Mouse (Mus musculus) left cerebral cortex, adult 11 months (tissue): Measurements from ENCODE around the gene Ikzf1.

ENCODE experiments used
- DNase-seq: peaks from one replicate; pipeline ENCODE4 v3.0.0; 2022; ENCODE audit warnings: low spot score

Gene Ikzf1

DNA sequence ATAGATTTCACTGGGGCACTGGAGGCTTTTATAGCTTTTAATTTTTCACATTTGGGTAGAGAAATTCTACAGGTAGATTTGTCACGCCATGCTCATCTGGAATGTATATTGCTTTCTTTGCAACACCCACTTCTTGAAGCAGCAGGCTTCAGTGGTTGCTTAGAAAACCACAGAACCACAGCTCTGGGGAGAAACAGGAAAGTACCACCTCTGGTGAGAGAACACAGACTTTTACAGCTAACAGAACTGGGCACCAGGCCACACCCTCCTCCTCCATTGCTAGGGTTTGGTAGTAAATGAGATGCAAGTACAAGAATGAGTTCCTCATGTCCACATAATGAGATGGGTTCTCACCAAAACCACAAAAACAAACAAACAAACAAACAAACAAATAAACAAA is 81.3 kb downstream of the Ikzf1 start:
- DNase-seq: no peak

DNA sequence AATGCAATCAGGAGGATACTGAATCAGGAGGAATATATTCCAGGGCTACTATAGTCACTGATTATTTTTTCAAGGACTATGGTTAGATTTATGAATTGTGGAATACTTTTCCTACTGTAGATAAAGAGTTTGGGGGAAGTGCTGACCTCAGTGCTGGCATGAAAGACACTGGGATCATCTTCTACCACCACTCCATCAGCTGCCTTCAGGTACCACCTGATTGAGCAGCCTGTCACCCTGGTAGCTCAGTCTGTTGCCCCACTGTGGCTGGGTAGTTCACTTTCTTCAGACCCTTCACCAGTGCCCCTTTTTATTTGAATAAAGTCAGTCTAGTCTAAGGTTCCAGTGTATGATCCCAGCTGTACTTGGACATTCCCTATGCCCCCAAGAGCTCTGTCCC is 81.9 kb downstream of the Ikzf1 start:
- DNase-seq: no peak

DNA sequence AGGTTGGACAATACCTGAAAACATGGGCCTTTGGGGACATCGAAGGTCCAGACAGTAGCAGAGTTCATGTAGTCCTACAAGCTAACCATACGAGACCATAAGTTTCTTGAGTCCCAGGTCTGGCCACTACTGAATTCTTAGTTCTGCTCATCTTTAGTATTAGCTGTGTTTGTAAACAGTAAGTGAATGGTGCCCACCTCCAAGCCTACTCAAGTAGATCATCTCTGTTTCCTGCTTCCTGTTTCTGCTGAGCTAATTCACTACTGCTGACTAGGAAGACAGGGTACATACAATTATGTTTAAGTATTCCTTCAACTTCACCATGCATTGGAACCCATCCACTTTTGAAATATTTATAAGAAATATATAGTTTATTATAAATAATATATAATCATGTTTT is 83.3 kb downstream of the Ikzf1 start:
- DNase-seq: no peak

DNA sequence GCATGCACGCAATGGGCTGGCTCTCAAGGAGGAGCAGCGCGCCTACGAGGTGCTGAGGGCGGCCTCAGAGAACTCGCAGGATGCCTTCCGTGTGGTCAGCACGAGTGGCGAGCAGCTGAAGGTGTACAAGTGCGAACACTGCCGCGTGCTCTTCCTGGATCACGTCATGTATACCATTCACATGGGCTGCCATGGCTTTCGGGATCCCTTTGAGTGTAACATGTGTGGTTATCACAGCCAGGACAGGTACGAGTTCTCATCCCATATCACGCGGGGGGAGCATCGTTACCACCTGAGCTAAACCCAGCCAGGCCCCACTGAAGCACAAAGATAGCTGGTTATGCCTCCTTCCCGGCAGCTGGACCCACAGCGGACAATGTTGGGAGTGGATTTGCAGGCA is 84.5 kb downstream of the Ikzf1 start:
- no peak for DNase-seq

DNA sequence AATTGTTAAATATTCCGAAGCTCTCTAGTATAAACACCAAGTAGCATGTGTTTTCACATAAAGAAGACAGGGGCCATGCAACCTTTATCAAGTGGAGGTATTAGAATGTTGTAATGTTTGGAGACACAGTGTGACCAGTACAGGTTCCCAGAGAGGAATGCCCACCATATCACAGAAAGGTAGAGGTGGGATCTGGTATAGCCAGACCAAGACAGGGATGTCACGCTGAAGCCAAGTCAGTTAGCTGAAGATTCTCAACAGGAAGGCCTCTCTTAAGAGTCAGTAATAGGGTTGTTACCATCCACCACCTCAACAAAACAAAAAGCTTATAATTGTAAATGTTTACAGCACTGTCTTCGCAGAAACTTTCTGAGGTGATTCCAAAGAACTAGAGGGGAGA is 85.9 kb downstream of the Ikzf1 start:
- DNase-seq: no peak

DNA sequence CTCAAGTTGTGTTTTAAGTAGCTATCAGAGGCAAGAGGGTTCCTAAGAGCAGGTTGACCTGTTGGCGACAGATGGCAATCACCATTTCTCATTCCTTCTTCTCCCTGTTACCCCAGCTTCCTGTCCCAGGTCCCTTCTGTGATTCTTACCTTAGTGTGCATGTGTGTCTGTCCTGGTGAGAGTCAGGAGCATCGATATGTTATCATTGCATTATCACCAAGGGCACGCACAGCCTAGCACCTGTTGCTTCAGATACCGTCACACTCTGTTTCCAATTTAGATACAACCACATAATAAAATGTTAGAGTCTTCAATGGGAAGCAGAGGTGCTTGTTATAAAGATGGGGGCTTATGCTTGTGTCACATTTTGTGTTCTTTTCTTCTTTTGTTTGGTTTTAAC is 87.4 kb downstream of the Ikzf1 start:
- no peak for DNase-seq

DNA sequence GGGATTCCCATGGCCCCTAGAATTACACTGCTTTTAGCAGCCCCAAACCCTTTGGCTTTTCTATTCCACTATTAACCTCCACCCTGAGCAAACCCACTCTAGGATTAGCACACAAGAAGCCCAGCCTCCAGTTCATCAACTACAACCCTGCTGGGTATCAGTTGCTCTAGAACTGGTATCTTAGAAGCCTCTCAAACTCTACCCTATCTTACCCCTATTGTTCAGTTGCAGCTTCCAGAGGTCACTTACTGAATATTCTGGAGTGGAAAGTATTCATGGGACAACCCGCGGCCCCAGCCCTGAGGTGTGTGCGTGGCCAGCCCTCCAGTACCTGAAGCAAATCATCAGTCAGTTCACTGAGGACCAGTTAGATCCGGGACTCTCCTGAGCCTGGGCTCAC is 89.6 kb downstream of the Ikzf1 start:
- DNase-seq: no peak

DNA sequence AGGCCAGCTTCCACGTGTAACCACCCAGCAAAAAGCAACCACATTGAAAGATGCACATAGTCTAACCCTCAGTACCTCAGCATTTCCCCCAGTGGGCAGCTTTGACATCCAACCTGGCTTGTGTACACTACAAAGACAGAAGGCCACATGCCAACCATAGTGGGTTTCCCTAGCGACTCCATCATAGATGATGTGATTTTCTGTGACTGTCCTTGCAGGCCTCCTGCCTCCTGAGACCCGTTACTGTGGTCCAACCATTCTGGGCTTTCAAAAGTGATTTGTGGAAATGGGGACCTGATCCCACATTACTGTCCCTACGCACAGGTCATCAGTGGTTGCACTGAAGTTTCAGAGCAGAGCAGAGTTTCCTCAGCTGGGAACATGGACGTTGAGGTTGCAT is 90.1 kb downstream of the Ikzf1 start:
- DNase-seq: no peak

DNA sequence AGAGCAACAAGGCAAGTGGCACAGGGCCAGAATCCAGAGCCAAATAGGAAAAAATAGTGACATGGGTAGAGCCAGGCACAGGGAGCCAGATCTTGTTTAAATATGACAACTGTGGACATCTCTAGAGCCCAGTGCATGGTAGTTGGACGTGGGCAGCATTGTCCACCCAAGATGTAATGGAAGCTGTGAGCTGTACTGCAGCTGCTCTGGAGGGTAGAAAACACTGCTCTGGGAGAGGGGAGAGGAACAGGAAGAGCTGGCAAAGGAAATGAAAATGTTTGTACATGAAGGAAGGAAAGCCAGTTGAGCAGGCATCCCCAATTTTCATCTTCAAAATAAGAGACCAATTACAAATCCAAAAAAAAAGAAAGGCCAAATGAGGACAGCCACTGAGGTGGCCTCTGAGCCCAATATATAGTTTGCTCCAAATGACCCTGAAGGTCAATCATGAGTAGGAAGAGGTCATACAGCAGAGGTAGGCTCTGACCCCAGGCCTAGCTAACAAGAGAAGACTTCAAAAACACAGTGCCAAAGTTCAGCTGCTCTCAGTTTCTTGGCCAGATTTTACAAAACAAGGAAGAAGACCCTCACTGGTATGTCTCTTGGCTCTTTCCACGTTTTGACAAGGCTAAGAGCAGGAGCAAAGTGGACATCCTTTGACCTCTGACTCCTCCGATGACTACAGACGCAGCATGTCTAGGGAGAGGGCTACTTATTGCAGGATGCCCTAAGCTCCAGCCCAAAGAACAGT is 91.4 kb downstream of the Ikzf1 start:
- no peak for DNase-seq

DNA sequence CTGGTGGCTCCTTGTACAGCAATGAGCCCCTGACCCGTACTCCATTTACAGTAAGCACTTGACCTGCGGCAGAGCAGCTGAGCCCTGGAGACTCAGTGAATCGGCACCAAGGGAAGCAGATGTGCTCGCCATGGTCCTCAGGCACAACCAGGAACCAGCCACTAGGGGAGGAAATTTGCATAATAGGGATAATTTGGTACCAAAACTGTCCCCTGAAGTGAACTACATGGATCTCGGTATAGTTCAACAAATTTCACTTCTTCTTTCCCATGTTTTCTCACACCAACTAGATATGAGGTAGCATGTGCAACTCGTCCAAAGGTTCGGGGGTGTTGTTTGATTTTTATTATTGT is 92.0 kb downstream of the Ikzf1 start:
- DNase-seq: no peak

DNA sequence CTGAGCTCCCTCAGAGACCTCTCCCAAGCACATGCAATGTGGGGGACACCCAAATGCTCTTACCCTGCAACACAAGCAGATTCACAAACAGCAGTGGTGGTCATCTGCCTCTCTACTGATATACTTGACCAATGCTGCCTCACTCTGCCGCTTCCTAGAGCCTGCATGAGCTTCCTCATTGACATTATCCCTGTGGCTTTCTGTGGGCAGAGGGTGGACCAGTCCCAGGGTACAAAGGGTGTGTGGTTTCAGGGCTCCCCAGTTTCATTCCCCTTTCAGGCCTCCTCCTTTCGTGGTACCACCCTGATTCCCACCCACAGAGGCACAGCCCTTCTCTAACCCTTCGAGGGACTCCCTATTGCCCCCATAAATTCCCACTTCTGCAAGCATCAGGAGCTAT is 92.4 kb downstream of the Ikzf1 start:
- no peak for DNase-seq

DNA sequence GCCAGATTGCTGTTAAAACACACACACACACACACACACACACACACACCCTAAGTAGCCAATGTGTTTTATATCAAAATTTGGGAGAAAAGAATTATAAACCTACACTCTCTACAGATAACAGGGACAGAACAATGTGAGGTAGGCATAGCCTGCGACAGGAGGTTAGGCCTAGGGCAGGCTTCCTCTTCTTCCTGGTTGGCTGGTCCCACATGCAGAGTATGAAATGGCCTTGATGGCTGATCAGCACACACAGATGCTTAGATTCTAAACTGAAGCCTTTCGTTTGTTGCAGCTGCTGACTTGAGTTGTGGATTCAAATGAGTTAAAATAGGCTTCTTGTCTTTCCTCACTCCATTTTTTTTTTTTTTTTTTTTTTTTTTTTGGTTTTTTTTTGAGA is 93.0 kb downstream of the Ikzf1 start:
- no peak for DNase-seq

DNA sequence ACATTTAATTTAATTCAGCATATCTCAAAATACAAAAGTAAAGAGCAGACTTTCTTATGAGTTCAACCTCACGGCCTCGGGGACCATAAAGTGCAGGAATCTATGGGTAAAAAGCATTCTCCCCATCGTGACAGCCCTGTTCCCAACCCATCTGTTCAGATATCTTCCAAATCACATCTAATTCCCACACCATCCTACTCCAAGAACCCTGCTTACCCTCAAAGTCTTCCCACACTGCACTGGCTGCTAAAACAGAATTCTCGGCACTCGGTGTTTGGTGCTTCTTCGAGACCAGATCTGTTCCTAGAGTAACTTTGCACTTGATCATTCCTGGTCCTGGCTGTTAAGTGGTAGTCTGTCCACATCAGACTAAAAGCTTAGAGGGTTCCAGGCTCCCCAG is 93.5 kb downstream of the Ikzf1 start:
- no peak for DNase-seq

DNA sequence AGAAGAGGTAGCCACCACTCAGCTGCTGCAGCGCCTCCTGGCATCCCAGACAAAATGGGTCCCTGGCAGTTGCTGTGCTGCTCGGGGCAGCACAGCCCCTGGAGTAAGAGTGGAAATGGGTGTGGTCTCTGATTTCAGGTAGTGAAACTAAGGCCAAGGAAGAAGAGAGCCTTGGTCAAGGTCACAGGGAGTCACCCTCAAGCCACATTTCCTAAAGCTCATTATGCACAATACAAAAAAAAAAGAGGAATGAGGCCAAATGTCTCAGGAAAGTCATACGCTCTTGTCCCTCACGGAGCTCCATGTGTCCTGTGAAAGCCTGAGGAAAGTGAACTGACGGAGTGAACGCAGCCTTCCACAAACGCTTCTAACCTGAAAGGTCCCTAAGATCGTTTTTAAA is 96.9 kb downstream of the Ikzf1 start:
- DNase-seq: no peak

DNA sequence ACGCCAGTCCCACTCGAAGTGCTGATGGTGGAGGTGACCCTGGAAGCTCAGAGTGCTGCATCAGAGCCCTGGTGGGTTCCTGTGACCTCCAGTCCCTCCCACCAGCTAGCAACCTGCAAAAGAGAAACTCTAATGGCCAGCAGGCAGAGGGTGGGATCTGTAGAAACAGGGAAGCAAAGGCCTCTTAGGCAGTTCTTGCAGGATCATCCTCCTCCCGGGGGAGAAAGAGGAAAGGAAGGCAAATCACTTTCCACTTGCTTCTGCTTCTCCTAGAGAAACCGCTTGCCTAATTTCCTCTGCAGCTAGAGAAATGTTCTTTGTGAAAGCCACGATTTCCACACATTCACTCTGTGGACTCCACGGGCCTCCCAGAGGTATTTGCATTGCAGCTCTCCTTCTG is 100.7 kb downstream of the Ikzf1 start:
- no peak for DNase-seq

DNA sequence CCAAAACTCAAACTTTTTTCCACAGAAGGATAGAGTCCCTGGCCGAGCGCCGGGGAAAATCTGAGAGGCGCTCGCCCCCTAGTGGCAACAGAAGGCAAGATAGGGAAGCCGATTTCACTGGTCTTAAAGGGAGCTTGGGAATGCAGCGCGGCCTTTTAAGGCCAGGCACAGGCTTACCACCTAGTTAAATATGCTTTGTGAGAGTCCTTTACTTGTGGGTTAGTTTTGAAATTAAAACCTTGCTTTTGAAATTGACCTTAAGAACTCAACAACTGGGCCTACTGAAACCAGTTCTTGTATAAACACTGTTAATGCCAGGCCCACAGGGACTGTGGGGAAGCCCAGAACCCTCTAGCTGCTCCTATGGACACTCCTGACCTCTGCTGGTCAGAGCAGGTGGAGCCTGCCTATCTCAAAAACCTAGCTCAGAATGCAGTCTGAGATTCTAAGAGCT is 103.7 kb downstream of the Ikzf1 start:
- DNase-seq: peak; percentile 57

DNA sequence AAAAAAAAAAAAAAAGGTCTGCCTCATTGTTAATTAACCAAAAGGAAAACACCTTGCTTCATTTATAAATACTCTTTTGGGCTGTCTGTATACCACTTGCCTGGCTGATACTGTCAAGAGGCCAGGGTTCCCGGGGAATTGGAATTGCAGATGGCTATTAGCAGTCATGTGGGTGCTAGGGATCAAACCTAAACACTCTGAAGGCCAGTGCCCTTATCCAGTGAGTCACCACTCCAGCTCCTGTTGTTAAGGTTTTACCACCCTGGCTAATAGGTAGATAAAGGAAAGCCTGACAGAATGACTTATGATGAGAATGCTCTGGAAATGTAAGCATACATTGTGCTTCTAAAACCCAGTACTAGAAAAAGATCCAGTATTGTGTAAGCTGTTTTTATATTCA is 109.8 kb downstream of the Ikzf1 start:
- no peak for DNase-seq

DNA sequence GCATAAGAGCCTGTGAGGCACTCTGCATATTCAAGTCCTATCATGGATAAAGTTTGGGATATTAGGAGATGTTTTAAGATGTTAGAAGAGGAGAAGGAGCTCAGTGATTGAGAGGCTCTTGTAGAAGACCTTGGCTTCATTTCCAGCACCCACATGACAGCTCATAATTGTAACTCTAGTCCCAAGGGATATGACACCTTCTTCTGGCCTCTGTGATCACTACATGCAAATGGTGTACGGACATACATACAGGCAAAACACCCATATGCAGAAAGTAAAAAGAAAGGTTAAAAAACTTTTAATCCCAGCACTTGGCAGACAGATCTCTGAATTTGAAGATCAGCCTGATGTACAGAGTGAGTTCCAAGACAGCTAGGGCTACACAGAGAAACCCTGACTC is 113.9 kb downstream of the Ikzf1 start:
- DNase-seq: no peak

DNA sequence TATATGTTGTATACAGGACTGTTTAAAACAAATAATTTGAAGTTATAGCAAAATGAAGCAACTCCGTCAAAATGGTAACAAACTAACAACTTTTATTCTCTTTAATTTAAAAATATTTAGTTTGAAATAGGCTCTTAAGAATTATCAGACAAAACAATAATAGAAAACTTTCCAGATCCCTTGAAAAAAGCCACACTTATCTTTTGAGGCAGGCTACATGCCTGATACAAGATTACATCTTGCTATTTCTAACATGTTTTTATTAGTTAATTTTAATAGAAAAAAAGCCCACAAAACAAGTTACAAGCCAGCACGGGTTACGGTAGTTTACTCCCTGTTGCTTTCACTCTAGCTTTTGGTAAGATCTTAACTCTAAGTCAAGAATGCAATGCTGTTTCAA is 115.5 kb downstream of the Ikzf1 start:
- no peak for DNase-seq

DNA sequence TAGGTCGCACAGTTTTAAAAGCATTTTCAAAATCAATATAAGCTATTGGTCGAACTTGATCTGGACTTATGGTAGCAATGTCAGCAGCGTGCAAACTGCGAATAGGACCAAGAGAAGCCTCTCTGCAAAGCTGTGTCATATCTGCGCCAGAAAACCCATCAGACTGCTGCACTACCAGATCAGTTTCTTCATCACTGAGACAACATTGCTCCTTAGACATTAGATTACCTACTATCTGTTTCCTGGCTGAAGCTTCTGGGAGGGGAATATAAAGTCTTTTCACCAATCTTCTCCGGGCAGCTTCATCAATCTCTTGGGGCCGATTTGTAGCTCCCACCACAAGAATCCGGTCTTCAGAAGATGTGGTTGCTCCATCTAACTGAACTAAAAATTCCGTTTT is 116.3 kb downstream of the Ikzf1 start:
- DNase-seq: no peak

DNA sequence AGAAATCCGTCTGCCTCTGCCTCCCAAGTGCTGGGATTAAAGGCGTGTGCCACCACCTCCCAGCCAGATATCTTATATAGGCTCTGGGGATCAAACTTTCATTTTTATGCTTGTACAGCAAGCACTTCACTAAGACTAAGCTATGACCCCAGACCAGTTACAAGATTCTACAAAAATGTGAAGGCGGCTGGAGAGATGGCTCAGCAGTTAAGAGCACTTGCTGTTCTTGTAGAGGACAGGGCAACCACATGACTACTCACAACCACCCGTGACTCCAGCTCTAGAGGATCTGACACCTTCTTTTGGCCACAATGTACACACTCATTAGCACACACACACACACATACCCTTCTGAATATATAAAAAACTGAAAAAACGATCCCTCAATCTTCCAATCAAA is 119.6 kb downstream of the Ikzf1 start:
- DNase-seq: no peak

DNA sequence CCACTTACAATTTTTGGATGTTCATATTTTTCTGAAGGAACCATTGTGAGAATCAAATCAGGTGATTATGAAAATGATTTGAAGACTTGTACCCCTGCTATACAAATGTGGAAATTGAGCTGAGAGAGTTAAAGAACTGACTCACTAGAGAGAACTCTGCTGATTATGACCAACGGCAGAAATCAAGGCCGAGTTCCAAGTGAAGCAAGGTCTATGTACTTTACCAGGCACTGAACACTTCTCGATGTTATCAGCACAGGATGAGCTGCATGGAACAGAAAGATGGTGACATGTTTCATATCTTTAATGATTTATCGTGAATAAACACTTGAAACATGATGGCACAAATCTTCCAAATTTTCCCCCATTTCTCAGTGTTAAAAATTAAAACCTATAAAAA is 121.1 kb downstream of the Ikzf1 start:
- no peak for DNase-seq

DNA sequence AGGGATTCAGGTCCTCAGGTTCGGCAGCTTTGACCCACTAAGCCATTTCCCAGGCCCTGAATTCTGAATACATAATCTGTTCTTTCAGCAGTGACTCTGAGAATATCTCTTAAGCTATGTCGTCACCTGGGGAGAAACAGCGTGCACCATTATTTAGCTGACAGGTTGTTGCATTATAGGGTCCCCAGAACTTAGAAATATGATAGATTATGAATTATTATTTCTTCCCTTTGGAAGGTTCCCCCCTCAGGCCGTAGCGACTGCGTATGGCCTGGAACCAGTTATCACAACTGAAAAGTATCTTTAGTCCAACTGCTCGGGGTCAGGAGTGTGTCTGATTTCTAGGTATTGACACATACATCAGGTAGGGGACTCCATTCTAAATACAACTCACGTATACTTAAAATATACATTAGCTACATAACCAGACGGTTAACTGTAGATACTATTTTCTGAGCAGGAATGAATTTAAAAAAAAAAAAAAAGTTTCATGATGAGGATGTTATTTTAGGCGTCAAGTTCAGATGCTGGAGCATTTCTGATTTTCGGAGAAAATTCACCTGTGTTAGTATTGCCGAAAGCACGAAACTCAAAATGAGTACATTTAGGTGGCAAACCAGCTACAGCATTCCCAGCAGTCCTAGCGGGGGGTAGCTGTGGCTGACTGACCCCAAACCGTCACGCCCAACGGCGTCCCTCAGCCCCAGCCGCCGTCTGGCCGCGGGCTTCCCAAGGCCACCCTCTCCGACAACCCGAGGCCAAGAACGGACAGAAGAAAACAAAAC is 123.4 kb downstream of the Ikzf1 start:
- DNase-seq: no peak

DNA sequence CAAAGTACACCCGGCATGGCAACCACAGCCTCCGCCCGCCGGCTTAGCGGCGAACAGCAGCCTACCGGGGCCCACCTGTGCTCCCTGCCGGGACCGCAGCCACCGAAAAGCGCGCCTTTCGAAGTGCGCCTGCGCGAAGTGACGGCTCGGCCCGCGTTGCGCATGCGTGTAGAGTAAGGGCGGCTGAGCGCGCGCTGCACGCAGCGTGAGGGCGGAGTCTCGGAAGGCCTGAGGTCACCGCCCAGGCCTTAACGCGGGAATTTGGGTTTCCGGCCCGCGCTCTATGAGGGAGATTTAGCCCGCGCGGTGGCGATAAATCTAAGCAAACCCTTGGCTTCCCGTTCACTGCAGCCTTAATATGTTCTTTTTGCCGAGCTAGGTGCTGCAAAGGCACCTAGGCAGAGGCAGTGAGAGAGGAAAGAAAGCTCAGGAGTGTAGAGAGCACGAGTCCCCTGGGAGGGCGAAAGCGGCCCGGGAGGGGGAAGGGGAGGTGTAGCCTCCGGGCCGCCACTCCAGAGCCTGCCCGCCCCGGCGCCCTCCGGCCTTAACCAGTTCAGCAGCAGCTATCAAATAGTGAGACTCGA is 124.1 kb downstream of the Ikzf1 start, which contains the start of gene Fignl1:
Gene Fignl1 (minus strand): TSS at position 143 of the 584 bp plus-strand sequence.
- DNase-seq: peak; percentile 87
